ENCODE assay signal across 26 mouse cellular contexts in genomic region chr1:96789268-96789667, GRCm38 (mm10).
A peak's percentile ranks its signal among the peaks of the same experiment; 100 is the strongest.
DNase-seq lines count a peak whose midpoint lies in the region; ATAC-seq and TF ChIP-seq lines count a peak whose summit lies in the region.
"Had no signal": no experiment of that assay in that cellular context is flagged by ENCODE, and none has a peak within 500 bp of the region (broad histone marks: within the 10 kb centered on the region; RNA-seq: fewer than 3 reads in every experiment).

No protein-coding gene starts in this region.

- H3K9me3 ChIP-seq in hindbrain, postnatal 0 days (ENCODE audit: low read length), result no peaks in the 10 kb centered on the region
- H3K9me3 ChIP-seq in hindbrain, embryonic 14.5 days (ENCODE audit: control insufficient read depth, low read length), result no peaks in the 10 kb centered on the region
- no peaks in the 10 kb centered on the region for H3K9me3 ChIP-seq in lung, embryonic 14.5 days (ENCODE audit: low read depth, low read length)
- no peaks in the 10 kb centered on the region for H3K9me3 ChIP-seq in E14TG2a.4 (ENCODE audit: low read length)
- H3K9me3 ChIP-seq: forebrain, embryonic 13.5 days; heart, embryonic 13.5 days; hindbrain, embryonic 10.5 days; limb, embryonic 10.5 days; limb, embryonic 15.5 days; liver, embryonic 13.5 days; lung, embryonic 15.5 days had no signal

- ATAC-seq in hindbrain, postnatal 0 days, result no peak
- ATAC-seq in hindbrain, embryonic 14.5 days (ENCODE audit: low FRiP score), result no peak
- ATAC-seq in lung, embryonic 14.5 days (ENCODE audit: insufficient read depth), result no peak
- ATAC-seq: CD4-positive, CD25-positive, alpha-beta regulatory T cell, adult 4 months; forebrain, embryonic 13.5 days; hindbrain, embryonic 16.5 days; intestine, embryonic 16.5 days had no signal

- H3K4me3 ChIP-seq in hindbrain, postnatal 0 days (ENCODE audit: low read length), result no peak overlapping the region
- H3K4me3 ChIP-seq in hindbrain, embryonic 14.5 days (replicated peaks; ENCODE audit: low read length), result no peak overlapping the region
- H3K4me3 ChIP-seq in lung, embryonic 14.5 days (ENCODE audit: low read depth, low read length), result no peak overlapping the region
- no peak overlapping the region for H3K4me3 ChIP-seq in lung, adult 2 months (replicated peaks; ENCODE audit: extremely low read depth, low read depth, low read length)
- H3K4me3 ChIP-seq in E14TG2a.4 (replicated peaks; ENCODE audit: low read length), result no peak overlapping the region
- H3K4me3 ChIP-seq: forebrain, embryonic 13.5 days; heart, embryonic 13.5 days; hindbrain, embryonic 10.5 days; limb, embryonic 10.5 days; limb, embryonic 15.5 days; liver, embryonic 13.5 days; lung, embryonic 15.5 days had no signal

- H3K27ac ChIP-seq in hindbrain, postnatal 0 days, result no peak overlapping the region
- no peak overlapping the region for H3K27ac ChIP-seq in hindbrain, embryonic 14.5 days
- H3K27ac ChIP-seq in lung, embryonic 14.5 days (ENCODE audit: low read depth), result no peak overlapping the region
- H3K27ac ChIP-seq: forebrain, embryonic 13.5 days; heart, embryonic 13.5 days; hindbrain, embryonic 10.5 days; limb, embryonic 10.5 days; limb, embryonic 15.5 days; liver, embryonic 13.5 days; lung, embryonic 15.5 days had no signal

- no peaks in the 10 kb centered on the region for H3K27me3 ChIP-seq in hindbrain, postnatal 0 days (ENCODE audit: insufficient read depth, low read length)
- no peaks in the 10 kb centered on the region for H3K27me3 ChIP-seq in hindbrain, embryonic 14.5 days (ENCODE audit: control insufficient read depth, insufficient read depth, low read length)
- H3K27me3 ChIP-seq in lung, embryonic 14.5 days (ENCODE audit: insufficient read depth, low read length), result no peaks in the 10 kb centered on the region
- H3K27me3 ChIP-seq in E14TG2a.4 (ENCODE audit: insufficient read depth, low read length), result no peaks in the 10 kb centered on the region
- H3K27me3 ChIP-seq: forebrain, embryonic 13.5 days; heart, embryonic 13.5 days; limb, embryonic 15.5 days; liver, embryonic 13.5 days; lung, embryonic 15.5 days had no signal

- no peak for TF ChIP-seq POLR2A in lung, adult 2 months (IDR thresholded peaks at IDR 0.05; ENCODE audit: borderline replicate concordance, extremely low read depth, low read depth, low read length)

- no peak overlapping the region for H3K4me2 ChIP-seq in hindbrain, postnatal 0 days (ENCODE audit: low read depth, low read length)
- H3K4me2 ChIP-seq in hindbrain, embryonic 14.5 days (replicated peaks), result no peak overlapping the region
- H3K4me2 ChIP-seq in lung, embryonic 14.5 days, result no peak overlapping the region
- H3K4me2 ChIP-seq: forebrain, embryonic 13.5 days; heart, embryonic 13.5 days; limb, embryonic 15.5 days; liver, embryonic 13.5 days; lung, embryonic 15.5 days; midbrain, embryonic 11.5 days had no signal

- no peaks in the 10 kb centered on the region for H3K36me3 ChIP-seq in hindbrain, postnatal 0 days (ENCODE audit: insufficient read depth, low read length)
- no peaks in the 10 kb centered on the region for H3K36me3 ChIP-seq in hindbrain, embryonic 14.5 days (replicated peaks; ENCODE audit: control insufficient read depth, insufficient read depth)
- no peaks in the 10 kb centered on the region for H3K36me3 ChIP-seq in lung, embryonic 14.5 days (ENCODE audit: insufficient read depth)
- H3K36me3 ChIP-seq in E14TG2a.4 (ENCODE audit: insufficient read depth, low read length), result no peaks in the 10 kb centered on the region
- H3K36me3 ChIP-seq: heart, embryonic 13.5 days; hindbrain, embryonic 10.5 days; limb, embryonic 10.5 days; limb, embryonic 15.5 days; liver, embryonic 13.5 days; lung, embryonic 15.5 days had no signal

- TF ChIP-seq CTCF in hindbrain, postnatal 0 days (IDR thresholded peaks at IDR 0.05; ENCODE audit: low read depth), result peak; percentile 11; the same call in 1 of the 2 replicates
- TF ChIP-seq CTCF in lung, embryonic 14.5 days (IDR thresholded peaks at IDR 0.05; ENCODE audit: low read depth), result peak; percentile 42
- TF ChIP-seq CTCF in lung, adult 2 months (IDR thresholded peaks at IDR 0.05; ENCODE audit: insufficient read depth, low read length), result no peak
- peak; percentile 22 for TF ChIP-seq CTCF in E14TG2a.4 (conservative IDR thresholded peaks at IDR 0.05; ENCODE audit: low read length)

- no peak overlapping the region for H3K9ac ChIP-seq in hindbrain, postnatal 0 days (replicated peaks; ENCODE audit: low read length)
- H3K9ac ChIP-seq in hindbrain, embryonic 14.5 days, result no peak overlapping the region
- H3K9ac ChIP-seq in lung, embryonic 14.5 days, result no peak overlapping the region
- H3K9ac ChIP-seq: forebrain, embryonic 13.5 days; heart, embryonic 13.5 days; limb, embryonic 15.5 days; liver, embryonic 13.5 days; lung, embryonic 15.5 days had no signal

- no peaks in the 10 kb centered on the region for H3K4me1 ChIP-seq in hindbrain, postnatal 0 days (ENCODE audit: insufficient read depth, low read length)
- H3K4me1 ChIP-seq in hindbrain, embryonic 14.5 days (replicated peaks; ENCODE audit: control insufficient read depth, insufficient read depth, low read length), result no peaks in the 10 kb centered on the region
- no peaks in the 10 kb centered on the region for H3K4me1 ChIP-seq in lung, embryonic 14.5 days (ENCODE audit: insufficient read depth)
- no peaks in the 10 kb centered on the region for H3K4me1 ChIP-seq in lung, adult 2 months (ENCODE audit: control insufficient read depth, insufficient read depth, low read length)
- H3K4me1 ChIP-seq in E14TG2a.4 (replicated peaks; ENCODE audit: low read depth, low read length), result no peaks in the 10 kb centered on the region
- H3K4me1 ChIP-seq: heart, embryonic 13.5 days; hindbrain, embryonic 10.5 days; limb, embryonic 10.5 days; limb, embryonic 15.5 days; liver, embryonic 13.5 days; lung, embryonic 15.5 days had no signal

- WGBS in hindbrain, postnatal 0 days, result 73% methylated on average over 1 of the region's 1 CpGs
- WGBS in hindbrain, embryonic 14.5 days, result 92% methylated on average over 1 of the region's 1 CpGs
- WGBS in lung, embryonic 14.5 days, result 81% methylated on average over 1 of the region's 1 CpGs
- WGBS in lung, adult 2 months, result 82% methylated on average over 1 of the region's 1 CpGs

- DNase-seq in hindbrain, postnatal 0 days (ENCODE audit: low spot score), result no peak
- no peak for DNase-seq in hindbrain, embryonic 14.5 days (ENCODE audit: low spot score)
- DNase-seq in lung, embryonic 14.5 days, result peak; percentile 59
- no peak for DNase-seq in lung, adult 2 months
- peak; percentile 18 for DNase-seq in brain, adult 2 months (ENCODE audit: low read depth, low spot score)
- no peak for DNase-seq in ovary, postnatal 10 days (ENCODE audit: low spot score)
- DNase-seq: adrenal gland, postnatal 10 days; cerebellum, adult 11 months; cerebellum, adult 9-10 months; cerebellum, postnatal 36 days; heart, postnatal 14 days; kidney, adult 9 months; kidney, postnatal 25 days; liver, embryonic 13.5 days; lung, postnatal 36 days had no signal

Comparison
In these comparisons a context has a peak if more than half of its experiments do, and no peak if none do; other contexts are left out.
1. DNase-seq: peak in lung, embryonic 14.5 days (single experiment) and brain, adult 2 months (single experiment); none in hindbrain, postnatal 0 days (single experiment), hindbrain, embryonic 14.5 days (single experiment), lung, adult 2 months (single experiment) and ovary, postnatal 10 days (single experiment).